Mouse (Mus musculus): ENCODE measurements around the gene Chn2.

- TF ChIP-seq CTCF (conservative IDR thresholded peaks at IDR 0.05; ENCODE audit: insufficient read depth, insufficient read length, low read depth, low read length) (no peak), POLR2A (IDR thresholded peaks at IDR 0.05; ENCODE audit: low read depth, low read length) (no peak)
Observed at GRCm38 (mm10) chr6:54251401-54252191, 212.2 kb downstream of the Chn2 start.

Measured in kidney, adult 2 months (tissue).